Mouse (Mus musculus): ENCODE data around the gene Ski. TPM values are rescaled to one million over a fixed set of nuclear protein-coding genes. Genes with fewer than 3 reads are reported as not detected.

Ski gene
- polyA plus RNA-seq, 1 experiment from 2014 or later = 21.5 TPM

- H3K36me3 ChIP-seq = no peaks in the 10 kb centered on the region
- 84% methylated on average over 12 of the region's 12 CpGs for WGBS
- H3K9me3 ChIP-seq = no peaks in the 10 kb centered on the region
- no peaks in the 10 kb centered on the region; the same call in 1 of the 2 replicates for H3K27me3 ChIP-seq
- peaks cover 35% of the 10 kb centered on the region for H3K4me1 ChIP-seq
- 0 out of 2 replicates have a peak overlapping the region, but pooled peaks have one; percentile 11 for H3K27ac ChIP-seq
- ATAC-seq (ENCODE audit: insufficient number of reproducible peaks, insufficient read depth, low FRiP score, low TSS enrichment, low read depth) = no peak
- H3K9ac ChIP-seq = no peak overlapping the region
- no peak overlapping the region for H3K4me2 ChIP-seq
- no peak overlapping the region for H3K4me3 ChIP-seq
These were observed 24.3 kb upstream of the Ski start for GRCm38 (mm10) chr4:155246691-155247105.

GRCm38 (mm10) chr4:155245770-155246492 lies 23.5 kb upstream of the Ski start:
- no peak overlapping the region for H3K4me2 ChIP-seq
- 57% methylated on average over 6 of the region's 6 CpGs for WGBS
- no peaks in the 10 kb centered on the region; the same call in 1 of the 2 replicates for H3K27me3 ChIP-seq
- H3K4me3 ChIP-seq = no peak overlapping the region
- no peaks in the 10 kb centered on the region for H3K36me3 ChIP-seq
- no peaks in the 10 kb centered on the region for H3K9me3 ChIP-seq
- no peak for ATAC-seq (ENCODE audit: insufficient number of reproducible peaks, insufficient read depth, low FRiP score, low TSS enrichment, low read depth)
- peak overlapping the region; percentile 12; the same call in 1 of the 2 replicates for H3K9ac ChIP-seq
- peaks cover 28% of the 10 kb centered on the region for H3K4me1 ChIP-seq
- H3K27ac ChIP-seq = 0 out of 2 replicates have a peak overlapping the region, but pooled peaks have one; percentile 11

- no peak for ATAC-seq (ENCODE audit: insufficient number of reproducible peaks, insufficient read depth, low FRiP score, low TSS enrichment, low read depth)
- no peak overlapping the region for H3K4me2 ChIP-seq
- H3K9ac ChIP-seq = no peak overlapping the region
- 89% methylated on average over 12 of the region's 12 CpGs for WGBS
- H3K9me3 ChIP-seq = no peaks in the 10 kb centered on the region
- H3K27me3 ChIP-seq = no peaks in the 10 kb centered on the region; the same call in 1 of the 2 replicates
- H3K4me3 ChIP-seq = no peak overlapping the region
- no peaks in the 10 kb centered on the region for H3K36me3 ChIP-seq
- H3K27ac ChIP-seq = no peak overlapping the region
- peaks cover 17% of the 10 kb centered on the region for H3K4me1 ChIP-seq
These were observed 20.8 kb upstream of the Ski start for GRCm38 (mm10) chr4:155243233-155243632.

DNA sequence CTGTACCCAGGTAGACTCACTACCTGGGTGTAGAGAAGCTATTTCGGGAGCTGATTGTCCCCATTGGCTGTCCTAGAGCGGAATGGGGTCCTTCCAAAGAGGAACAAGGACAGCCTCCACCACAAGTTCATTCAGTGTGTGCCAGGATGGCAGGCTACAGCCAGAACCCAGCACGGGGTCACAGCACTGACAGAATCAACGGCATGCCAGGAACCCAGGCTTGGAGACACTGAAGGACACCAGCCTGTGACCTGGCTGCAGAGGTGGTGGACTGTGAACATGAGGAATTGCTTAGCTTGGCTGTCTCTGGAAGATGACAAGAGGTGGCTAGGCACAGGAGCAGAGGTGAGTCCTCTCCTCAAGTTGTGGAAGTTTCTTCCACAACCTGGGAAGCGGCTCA lies 19.9 kb upstream of the Ski start:
- no peaks in the 10 kb centered on the region; the same call in 1 of the 2 replicates for H3K27me3 ChIP-seq
- H3K9me3 ChIP-seq = no peaks in the 10 kb centered on the region
- H3K36me3 ChIP-seq = no peaks in the 10 kb centered on the region
- H3K4me1 ChIP-seq = peaks cover 26% of the 10 kb centered on the region
- no peak overlapping the region for H3K27ac ChIP-seq
- H3K9ac ChIP-seq = no peak overlapping the region
- no peak overlapping the region for H3K4me3 ChIP-seq
- ATAC-seq (ENCODE audit: insufficient number of reproducible peaks, insufficient read depth, low FRiP score, low TSS enrichment, low read depth) = no peak
- WGBS = 91% methylated on average over 5 of the region's 5 CpGs
- H3K4me2 ChIP-seq = no peak overlapping the region

- H3K36me3 ChIP-seq = no peaks in the 10 kb centered on the region
These were observed 19.4 kb upstream of the Ski start for GRCm38 (mm10) chr4:155241789-155242188.

DNA sequence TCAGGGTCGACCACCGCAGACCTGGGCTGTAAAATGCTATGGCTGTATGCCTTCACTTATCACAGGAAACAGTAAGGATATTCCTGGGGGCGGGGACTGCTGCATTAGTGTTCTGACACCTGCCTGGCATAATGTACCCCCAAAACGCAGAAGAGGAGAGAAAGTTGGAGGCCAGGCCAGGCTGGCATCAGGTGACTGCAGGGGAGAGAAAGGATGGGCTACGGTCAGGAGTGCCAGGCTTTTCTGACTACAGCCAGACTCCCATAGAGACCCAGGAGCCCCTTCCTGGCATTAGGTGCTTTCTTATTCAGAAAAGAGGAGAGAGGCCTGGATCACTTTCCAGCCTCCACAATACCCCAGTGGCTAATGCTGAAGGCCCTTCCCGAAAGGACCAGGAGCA lies 17.1 kb upstream of the Ski start:
- Histone ChIP-seq H3K4me2 (no peak overlapping the region), H3K4me1 (peaks cover 39% of the 10 kb centered on the region), H3K9ac (no peak overlapping the region), H3K36me3 (no peaks in the 10 kb centered on the region), H3K27ac (no peak overlapping the region), H3K9me3 (no peaks in the 10 kb centered on the region), H3K27me3 (no peaks in the 10 kb centered on the region; the same call in 1 of the 2 replicates), H3K4me3 (no peak overlapping the region)
- no peak for ATAC-seq (ENCODE audit: insufficient number of reproducible peaks, insufficient read depth, low FRiP score, low TSS enrichment, low read depth)
- WGBS = 62% methylated on average over 6 of the region's 6 CpGs

More at GRCm38 (mm10) chr4:155241789-155242188, 19.4 kb upstream of the Ski start:
- no peak overlapping the region for H3K4me2 ChIP-seq
- no peak overlapping the region for H3K9ac ChIP-seq
- 73% methylated on average over 9 of the region's 9 CpGs for WGBS
- H3K4me1 ChIP-seq = peaks cover 31% of the 10 kb centered on the region
- H3K4me3 ChIP-seq = no peak overlapping the region
- no peaks in the 10 kb centered on the region; the same call in 1 of the 2 replicates for H3K27me3 ChIP-seq
- no peak overlapping the region for H3K27ac ChIP-seq
- no peak for ATAC-seq (ENCODE audit: insufficient number of reproducible peaks, insufficient read depth, low FRiP score, low TSS enrichment, low read depth)
- no peaks in the 10 kb centered on the region for H3K9me3 ChIP-seq

- ATAC-seq (ENCODE audit: insufficient number of reproducible peaks, insufficient read depth, low FRiP score, low TSS enrichment, low read depth) = no peak
- WGBS = 64% methylated on average over 5 of the region's 5 CpGs
- no peak overlapping the region for H3K9ac ChIP-seq
- peak overlapping the region; percentile 56; the same call in 1 of the 2 replicates for H3K27ac ChIP-seq
- H3K4me1 ChIP-seq = peaks cover 52% of the 10 kb centered on the region
- no peak overlapping the region for H3K4me3 ChIP-seq
- no peaks in the 10 kb centered on the region for H3K36me3 ChIP-seq
- H3K27me3 ChIP-seq = no peaks in the 10 kb centered on the region; the same call in 1 of the 2 replicates
- H3K4me2 ChIP-seq = no peak overlapping the region
- H3K9me3 ChIP-seq = no peaks in the 10 kb centered on the region
These were observed 15.9 kb upstream of the Ski start for GRCm38 (mm10) chr4:155238276-155238675.

DNA sequence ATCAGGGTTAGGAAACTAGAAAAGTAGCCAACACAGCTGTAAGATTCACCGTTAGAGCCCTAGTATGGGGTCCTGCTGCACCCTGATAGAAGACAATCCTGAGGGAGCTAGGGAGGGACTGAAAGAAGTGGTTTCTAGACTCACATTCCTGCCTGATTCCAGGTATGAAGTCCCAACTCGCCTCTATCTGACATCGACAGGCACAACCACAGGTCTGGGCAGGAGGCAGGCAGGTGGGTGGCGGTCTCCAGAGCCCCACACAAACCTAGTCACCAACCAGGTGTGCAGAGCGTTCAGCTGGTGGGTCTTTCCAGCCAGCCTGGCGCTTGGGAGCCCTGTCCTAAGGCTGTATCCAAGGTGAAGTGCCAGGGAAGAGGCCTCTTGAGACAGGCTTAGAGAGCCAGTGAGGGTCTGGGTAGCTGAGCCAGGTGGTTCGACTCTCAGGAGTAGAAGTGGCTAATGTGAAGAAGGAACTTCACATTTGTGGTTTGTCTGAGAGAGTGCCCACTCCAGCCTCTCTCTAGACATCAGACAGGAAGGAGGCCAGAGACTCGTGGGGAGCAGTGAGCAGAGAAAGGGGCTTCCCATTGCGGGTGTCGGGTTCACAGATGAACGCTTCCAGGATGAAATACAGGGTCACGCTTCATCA lies 14.5 kb upstream of the Ski start:
- Histone ChIP-seq H3K27ac (peak overlapping the region; percentile 99), H3K4me1 (peaks cover 57% of the 10 kb centered on the region), H3K4me2 (peak overlapping the region; percentile 46; the same call in 1 of the 2 replicates), H3K9ac (peak overlapping the region; percentile 40; the same call in 1 of the 2 replicates), H3K9me3 (no peaks in the 10 kb centered on the region), H3K4me3 (no peak overlapping the region), H3K36me3 (no peaks in the 10 kb centered on the region), H3K27me3 (no peaks in the 10 kb centered on the region; the same call in 1 of the 2 replicates)
- ATAC-seq (ENCODE audit: insufficient number of reproducible peaks, insufficient read depth, low FRiP score, low TSS enrichment, low read depth) = no peak
- WGBS = 67% methylated on average over 12 of the region's 12 CpGs

DNA sequence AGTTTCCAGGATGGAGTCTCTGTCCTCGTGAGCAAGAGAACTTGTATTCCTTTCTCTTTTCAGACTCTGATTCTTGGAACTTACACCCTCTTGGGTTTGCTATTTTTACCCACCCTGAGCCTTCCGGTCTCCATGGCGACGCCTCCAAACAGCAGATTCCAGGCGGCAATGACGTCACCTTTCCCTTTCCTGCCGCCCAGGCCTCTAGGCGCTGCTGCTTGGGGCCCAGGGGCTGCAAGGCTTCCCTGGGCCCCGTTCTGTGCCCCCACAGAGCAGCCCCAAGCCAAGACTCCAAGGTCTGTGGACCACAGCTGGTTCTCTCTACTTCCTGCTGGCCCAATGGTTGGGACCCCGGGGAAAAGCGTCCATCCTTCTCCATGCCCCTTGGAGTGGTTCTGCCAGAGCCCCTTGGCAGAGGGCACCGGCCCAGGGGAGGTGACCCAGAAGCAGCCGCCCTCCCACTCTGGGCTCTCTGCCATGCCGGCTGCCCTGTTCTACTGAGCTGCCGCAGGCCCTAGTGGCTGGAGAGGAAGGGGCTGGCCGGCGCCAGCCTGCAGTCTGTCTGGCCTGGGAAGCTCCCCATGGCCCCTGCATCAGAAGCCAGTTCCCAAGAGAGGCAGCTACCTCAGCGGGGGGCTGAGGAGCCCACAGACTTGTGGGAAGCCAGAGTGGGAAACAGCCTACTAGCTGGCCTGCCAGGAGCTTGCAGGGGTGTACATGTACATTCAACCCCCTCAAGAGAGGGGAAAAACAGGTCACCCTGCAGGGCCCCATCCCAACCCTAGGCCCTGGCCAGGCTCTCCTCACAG lies 13.1 kb upstream of the Ski start:
- H3K36me3 ChIP-seq = no peaks in the 10 kb centered on the region
- peak overlapping the region; percentile 99 for H3K27ac ChIP-seq
- H3K4me1 ChIP-seq = peaks cover 57% of the 10 kb centered on the region
- H3K9me3 ChIP-seq = no peaks in the 10 kb centered on the region
- no peak overlapping the region for H3K4me3 ChIP-seq
- peak overlapping the region; percentile 46 for H3K4me2 ChIP-seq
- H3K9ac ChIP-seq = peak overlapping the region; percentile 49
- no peaks in the 10 kb centered on the region for H3K27me3 ChIP-seq
- 16% methylated on average over 18 of the region's 18 CpGs for WGBS
- peak; percentile 57; the same call in 1 of the 2 replicates for ATAC-seq (ENCODE audit: insufficient number of reproducible peaks, insufficient read depth, low FRiP score, low TSS enrichment, low read depth)

- no peaks in the 10 kb centered on the region for H3K27me3 ChIP-seq
- peak overlapping the region; percentile 49 for H3K9ac ChIP-seq
- H3K27ac ChIP-seq = peak overlapping the region; percentile 99
- H3K4me1 ChIP-seq = peaks cover 57% of the 10 kb centered on the region
- no peaks in the 10 kb centered on the region for H3K9me3 ChIP-seq
- H3K4me2 ChIP-seq = peak overlapping the region; percentile 46
- no peak for ATAC-seq (ENCODE audit: insufficient number of reproducible peaks, insufficient read depth, low FRiP score, low TSS enrichment, low read depth)
- no peak overlapping the region for H3K4me3 ChIP-seq
- H3K36me3 ChIP-seq = no peaks in the 10 kb centered on the region
- 47% methylated on average over 8 of the region's 8 CpGs for WGBS
These were observed 12.2 kb upstream of the Ski start for GRCm38 (mm10) chr4:155234371-155235310.

Data from embryonic facial prominence, embryonic 13.5 days (tissue).